Mouse (Mus musculus) mesoderm, embryonic 11.5 days (tissue): ENCODE measurements around the gene Bud31.
A peak's percentile ranks its signal among the peaks of the same experiment; 100 is the strongest.
"Not testable (repeated sequence)": the region's sequence is repeated elsewhere in the genome, so short reads cannot be mapped to it uniquely, and the experiment has no call there.

Experiments used
- DNase-seq: peaks from one replicate; pipeline ENCODE4 v3.0.0-alpha.2; 2012; ENCODE audit warnings: low read depth, low spot score

Gene Bud31

GRCm38 (mm10) chr5:145139571-145140519 is at the start of gene Bud31, which contains the start of gene Pdap1:
Gene Bud31 (plus strand): TSS chr5:145140362.
Gene Pdap1 (minus strand): TSS chr5:145140238.
- DNase-seq: peak; percentile 92

GRCm38 (mm10) chr5:145096195-145096594 is 44.0 kb upstream of the Bud31 start:
- DNase-seq: no peak

GRCm38 (mm10) chr5:145098340-145098821 is 41.8 kb upstream of the Bud31 start:
- no peak for DNase-seq

GRCm38 (mm10) chr5:145100960-145101359 is 39.2 kb upstream of the Bud31 start:
- no peak for DNase-seq

GRCm38 (mm10) chr5:145101451-145101850 is 38.7 kb upstream of the Bud31 start:
- DNase-seq: not testable (repeated sequence)

GRCm38 (mm10) chr5:145102706-145103105 is 37.5 kb upstream of the Bud31 start:
- no peak for DNase-seq

- peak; percentile 43 for DNase-seq
These were observed 35.8 kb upstream of the Bud31 start for GRCm38 (mm10) chr5:145104328-145104727.

- no peak for DNase-seq
These were observed 34.4 kb upstream of the Bud31 start for GRCm38 (mm10) chr5:145105694-145106275.

- no peak for DNase-seq
These were observed 29.8 kb upstream of the Bud31 start for GRCm38 (mm10) chr5:145110401-145110800.

- no peak for DNase-seq
These were observed 27.6 kb upstream of the Bud31 start for GRCm38 (mm10) chr5:145112566-145112965.

GRCm38 (mm10) chr5:145113416-145113815 is 26.7 kb upstream of the Bud31 start:
- DNase-seq: no peak

GRCm38 (mm10) chr5:145114071-145114605 is 26.0 kb upstream of the Bud31 start, which contains the start of gene Arpc1b:
Gene Arpc1b (plus strand): TSS chr5:145114215.
- DNase-seq: peak; percentile 54

GRCm38 (mm10) chr5:145114606-145115473 is 25.3 kb upstream of the Bud31 start:
- no peak for DNase-seq

GRCm38 (mm10) chr5:145115736-145116135 is 24.4 kb upstream of the Bud31 start:
- DNase-seq: no peak

GRCm38 (mm10) chr5:145116316-145116715 is 23.8 kb upstream of the Bud31 start:
- DNase-seq: no peak

- peak; percentile 67 for DNase-seq
These were observed 23.2 kb upstream of the Bud31 start for GRCm38 (mm10) chr5:145116916-145117315.

GRCm38 (mm10) chr5:145118005-145118404 is 22.2 kb upstream of the Bud31 start:
- DNase-seq: no peak

- DNase-seq: no peak
These were observed 21.7 kb upstream of the Bud31 start for GRCm38 (mm10) chr5:145118461-145118860.

- no peak for DNase-seq
These were observed 20.8 kb upstream of the Bud31 start for GRCm38 (mm10) chr5:145119385-145119784.

- no peak for DNase-seq
These were observed 19.2 kb upstream of the Bud31 start for GRCm38 (mm10) chr5:145120921-145121320.

- DNase-seq: no peak
These were observed 16.8 kb upstream of the Bud31 start for GRCm38 (mm10) chr5:145123396-145123795.
